Mouse (Mus musculus): Measurements from ENCODE around the gene Higd1a. TPM values are rescaled to one million over a fixed set of nuclear protein-coding genes. Genes with fewer than 3 reads are reported as not detected.

Gene Higd1a
- polyA plus RNA-seq, 2 experiments = 20.8 to 119 TPM

DNA sequence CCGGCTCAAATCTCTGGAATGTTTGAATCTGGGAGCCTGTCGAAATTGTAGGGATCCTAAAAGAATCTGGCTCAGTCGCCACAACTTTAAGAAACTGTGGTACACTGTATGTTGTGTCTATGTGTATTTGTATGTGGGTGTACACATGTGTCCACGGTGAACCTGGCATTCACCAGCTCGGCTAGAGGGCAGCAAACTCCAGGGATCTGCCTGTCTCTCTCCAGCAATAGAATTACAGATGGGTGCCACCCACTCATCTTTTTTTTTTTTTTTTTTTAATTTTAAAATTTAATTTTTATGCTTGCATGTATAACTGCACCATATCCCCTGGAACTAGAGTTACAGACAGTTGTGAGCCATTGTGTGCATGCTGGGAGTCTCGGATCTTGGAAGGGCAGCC is 23.1 kb upstream of the Higd1a start:
- Histone ChIP-seq H3K36me3 (replicated peaks; ENCODE audit: control insufficient read depth, insufficient read depth, low read depth) (no peaks in the 10 kb centered on the region), H3K4me1 (replicated peaks; ENCODE audit: control insufficient read depth in 2 of 2, insufficient read depth in 2 of 2, low read length in 1 of 2) (peaks cover 0 to 2% of the 10 kb centered on the region in 2 experiments; a peak in 2 of 4 replicates), H3K4me2 (ENCODE audit: low read depth) (no peak overlapping the region), H3K27ac (no peak overlapping the region), H3K9me3 (ENCODE audit: control insufficient read depth, low read length) (no peaks in the 10 kb centered on the region), H3K27me3 (ENCODE audit: control insufficient read depth, insufficient read depth, low read length) (no peaks in the 10 kb centered on the region), H3K9ac (replicated peaks) (no peak overlapping the region), H3K4me3 (ENCODE audit: insufficient read depth in 1 of 2, low read depth in 2 of 2, low read length in 2 of 2) (no peak overlapping the region)
- DNase-seq (ENCODE audit: low read depth in 3 of 3, low spot score in 3 of 3) (no peak), ATAC-seq (ENCODE audit: insufficient read depth) (no peak)
- TF ChIP-seq CTCF (IDR thresholded peaks at IDR 0.05; ENCODE audit: low read depth) (no peak), EP300 (IDR thresholded peaks at IDR 0.05; ENCODE audit: low read depth) (no peak)
- WGBS (ENCODE audit: insufficient replicate concordance) = 56% methylated on average over 6 of the region's 6 CpGs

DNA sequence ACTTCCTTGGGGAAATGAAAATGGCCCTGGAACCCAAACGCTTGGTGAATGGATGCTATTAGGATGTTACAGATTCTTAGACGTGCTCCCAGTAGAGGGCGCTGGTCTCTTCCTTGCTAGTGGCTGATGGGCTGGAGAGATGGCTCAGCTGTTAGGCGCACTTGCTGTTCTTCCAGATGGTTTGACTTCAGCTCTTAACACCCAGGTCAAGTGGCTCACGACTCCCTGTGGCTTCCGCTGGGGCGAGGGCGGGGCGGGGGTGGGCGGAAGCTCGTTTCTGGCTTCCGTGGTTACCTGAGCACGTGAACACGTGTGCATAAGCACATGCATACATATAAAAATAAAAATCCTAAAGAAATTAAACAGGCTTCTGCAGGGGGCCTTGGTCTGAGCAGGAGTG is 22.7 kb upstream of the Higd1a start:
- WGBS (ENCODE audit: insufficient replicate concordance) = 20% methylated on average over 14 of the region's 14 CpGs
- Histone ChIP-seq H3K4me3 (ENCODE audit: insufficient read depth in 1 of 2, low read depth in 2 of 2, low read length in 2 of 2) (no peak overlapping the region), H3K36me3 (replicated peaks; ENCODE audit: control insufficient read depth, insufficient read depth, low read depth) (no peaks in the 10 kb centered on the region), H3K27me3 (ENCODE audit: control insufficient read depth, insufficient read depth, low read length) (no peaks in the 10 kb centered on the region), H3K27ac (no peak overlapping the region), H3K4me1 (replicated peaks; ENCODE audit: control insufficient read depth in 2 of 2, insufficient read depth in 2 of 2, low read length in 1 of 2) (peaks cover 0 to 2% of the 10 kb centered on the region in 2 experiments; a peak in 2 of 4 replicates), H3K9me3 (ENCODE audit: control insufficient read depth, low read length) (no peaks in the 10 kb centered on the region), H3K4me2 (ENCODE audit: low read depth) (no peak overlapping the region), H3K9ac (replicated peaks) (no peak overlapping the region)
- ATAC-seq (ENCODE audit: insufficient read depth) = 0 out of 2 replicates have a peak, but pooled peaks have one; percentile 11
- TF ChIP-seq EP300 (IDR thresholded peaks at IDR 0.05; ENCODE audit: low read depth) (no peak), CTCF (IDR thresholded peaks at IDR 0.05; ENCODE audit: low read depth) (peak; percentile 80)
- no peak for DNase-seq (ENCODE audit: low read depth in 3 of 3, low spot score in 3 of 3)

DNA sequence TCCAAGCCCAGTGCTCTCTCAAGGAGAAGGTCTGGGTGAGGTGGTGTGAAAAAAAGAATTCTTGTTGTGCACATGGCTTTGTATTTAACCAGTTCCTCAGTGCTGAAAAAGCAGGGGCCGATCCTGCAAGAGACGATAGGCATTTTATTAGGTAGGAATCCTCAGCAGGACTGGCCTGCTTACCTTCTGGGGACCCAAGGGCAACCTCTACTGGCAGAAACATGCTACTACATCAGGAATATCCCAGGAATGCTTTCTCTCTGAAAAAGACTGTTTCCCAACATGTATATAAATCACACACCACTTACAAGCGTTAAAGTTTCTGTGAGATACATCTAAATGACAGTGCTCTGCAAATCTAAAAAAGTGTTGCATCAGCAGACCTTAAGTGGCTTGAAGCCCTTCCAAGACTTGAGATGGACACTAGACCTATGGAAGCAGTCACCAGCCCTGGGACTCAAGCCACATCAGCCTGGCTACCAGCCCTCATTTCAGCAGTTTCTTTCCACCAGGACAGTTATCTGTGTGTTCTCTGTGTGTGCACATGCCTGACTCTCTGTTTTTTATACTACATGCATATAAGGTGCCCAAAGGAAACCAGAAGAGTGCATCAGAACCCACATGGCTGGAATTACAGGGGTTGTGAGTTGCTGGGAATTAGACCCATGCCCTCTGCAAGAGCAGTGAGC is 19.0 kb upstream of the Higd1a start:
- no peaks in the 10 kb centered on the region for H3K9me3 ChIP-seq (ENCODE audit: control insufficient read depth, low read length)
- no peaks in the 10 kb centered on the region for H3K36me3 ChIP-seq (replicated peaks; ENCODE audit: control insufficient read depth, insufficient read depth, low read depth)
- no peak overlapping the region for H3K4me3 ChIP-seq (ENCODE audit: insufficient read depth in 1 of 2, low read depth in 2 of 2, low read length in 2 of 2)
- DNase-seq (ENCODE audit: low read depth in 3 of 3, low spot score in 3 of 3) (no peak), ATAC-seq (ENCODE audit: insufficient read depth) (no peak)
- H3K27me3 ChIP-seq (ENCODE audit: control insufficient read depth, insufficient read depth, low read length) = no peaks in the 10 kb centered on the region
- H3K4me1 ChIP-seq (replicated peaks; ENCODE audit: control insufficient read depth in 2 of 2, insufficient read depth in 2 of 2, low read length in 1 of 2) = peaks cover 0 to 2% of the 10 kb centered on the region in 2 experiments; a peak in 2 of 4 replicates
- H3K27ac ChIP-seq = no peak overlapping the region
- no peak for TF ChIP-seq EP300 (IDR thresholded peaks at IDR 0.05; ENCODE audit: low read depth)
- TF ChIP-seq CTCF (IDR thresholded peaks at IDR 0.05; ENCODE audit: low read depth) = peak; percentile 77
- 16% methylated on average over 3 of the region's 3 CpGs for WGBS (ENCODE audit: insufficient replicate concordance)
- H3K4me2 ChIP-seq (ENCODE audit: low read depth) = no peak overlapping the region
- no peak overlapping the region for H3K9ac ChIP-seq (replicated peaks)

DNA sequence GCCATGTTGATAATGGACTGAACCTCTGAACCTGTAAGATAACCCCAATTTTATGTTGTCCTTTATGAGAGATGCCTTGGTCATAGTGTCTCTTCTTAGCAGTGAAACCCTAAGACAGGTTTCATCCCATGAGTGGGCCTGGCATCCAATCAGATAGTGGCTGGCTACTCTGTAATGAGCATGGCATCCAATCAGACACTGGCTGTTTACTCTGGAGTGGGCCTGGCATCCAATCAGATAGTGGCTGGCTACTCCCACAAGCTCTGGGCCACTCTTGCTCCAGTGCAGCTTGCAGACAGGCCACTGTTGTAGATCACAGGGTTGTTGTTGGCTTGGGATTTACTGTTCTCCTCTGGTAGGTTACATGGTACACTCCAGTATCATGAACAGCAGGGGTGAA is 15.4 kb upstream of the Higd1a start:
- no peaks in the 10 kb centered on the region for H3K9me3 ChIP-seq (ENCODE audit: control insufficient read depth, low read length)
- no peaks in the 10 kb centered on the region for H3K27me3 ChIP-seq (ENCODE audit: control insufficient read depth, insufficient read depth, low read length)
- no peak overlapping the region for H3K4me3 ChIP-seq (ENCODE audit: insufficient read depth in 1 of 2, low read depth in 2 of 2, low read length in 2 of 2)
- TF ChIP-seq CTCF (IDR thresholded peaks at IDR 0.05; ENCODE audit: low read depth) (no peak), EP300 (IDR thresholded peaks at IDR 0.05; ENCODE audit: low read depth) (no peak)
- H3K9ac ChIP-seq (replicated peaks) = no peak overlapping the region
- H3K27ac ChIP-seq = no peak overlapping the region
- H3K4me2 ChIP-seq (ENCODE audit: low read depth) = no peak overlapping the region
- H3K36me3 ChIP-seq (replicated peaks; ENCODE audit: control insufficient read depth, insufficient read depth, low read depth) = no peaks in the 10 kb centered on the region
- no peaks in the 10 kb centered on the region for H3K4me1 ChIP-seq (replicated peaks; ENCODE audit: control insufficient read depth in 2 of 2, insufficient read depth in 2 of 2, low read length in 1 of 2)
- DNase-seq (ENCODE audit: low read depth in 3 of 3, low spot score in 3 of 3) (no peak), ATAC-seq (ENCODE audit: insufficient read depth) (no peak)

DNA sequence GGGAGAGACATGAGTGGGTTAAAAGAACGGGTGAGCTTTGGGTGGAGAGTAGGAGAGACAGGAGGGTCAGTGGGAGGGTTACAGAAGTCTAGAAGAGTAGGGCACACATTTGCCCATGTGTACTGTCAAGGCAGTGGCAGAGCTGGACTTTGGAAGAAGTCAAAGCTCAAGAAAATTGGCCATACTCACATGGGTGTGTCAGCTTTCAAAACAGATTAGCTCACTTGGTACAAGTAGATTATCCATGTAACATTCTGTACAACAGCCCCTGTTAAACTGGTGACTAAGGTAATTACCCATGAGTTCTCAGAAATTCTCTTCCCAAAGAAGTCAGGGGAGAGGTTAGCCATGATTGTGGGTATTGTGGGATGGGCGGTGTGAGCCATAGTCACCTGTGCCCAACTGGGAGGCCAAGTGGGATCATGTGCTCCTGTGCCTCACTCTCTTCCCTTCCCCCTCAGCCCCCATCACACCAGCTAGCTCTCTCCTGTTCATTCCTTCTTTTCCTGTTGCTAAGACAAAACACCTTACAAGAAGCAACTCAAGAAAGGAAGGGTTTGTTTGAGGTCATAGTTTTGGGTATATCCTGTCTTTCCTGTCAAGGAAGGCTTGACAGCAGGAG is 14.0 kb upstream of the Higd1a start:
- no peak for ATAC-seq (ENCODE audit: insufficient read depth)
- no peak for TF ChIP-seq EP300 (IDR thresholded peaks at IDR 0.05; ENCODE audit: low read depth)
- no peak for TF ChIP-seq CTCF (IDR thresholded peaks at IDR 0.05; ENCODE audit: low read depth)
- H3K27me3 ChIP-seq (ENCODE audit: control insufficient read depth, insufficient read depth, low read length) = no peaks in the 10 kb centered on the region
- 70% methylated on average over 2 of the region's 2 CpGs for WGBS (ENCODE audit: insufficient replicate concordance)
- no peak for DNase-seq (ENCODE audit: low read depth in 3 of 3, low spot score in 3 of 3)
- H3K27ac ChIP-seq = no peak overlapping the region
- no peaks in the 10 kb centered on the region for H3K4me1 ChIP-seq (replicated peaks; ENCODE audit: control insufficient read depth in 2 of 2, insufficient read depth in 2 of 2, low read length in 1 of 2)
- no peaks in the 10 kb centered on the region for H3K9me3 ChIP-seq (ENCODE audit: control insufficient read depth, low read length)
- no peaks in the 10 kb centered on the region for H3K36me3 ChIP-seq (replicated peaks; ENCODE audit: control insufficient read depth, insufficient read depth, low read depth)
- no peak overlapping the region for H3K4me2 ChIP-seq (ENCODE audit: low read depth)
- H3K4me3 ChIP-seq (ENCODE audit: insufficient read depth in 1 of 2, low read depth in 2 of 2, low read length in 2 of 2) = no peak overlapping the region
- H3K9ac ChIP-seq (replicated peaks) = no peak overlapping the region
